Mouse (Mus musculus) CH12.LX (cell line): Measurements from ENCODE around the gene Sik3.

Experiments
- BHLHE40 ChIP-seq: IDR thresholded peaks from 2 replicates; pipeline ENCODE4 v1.6.1; 2011; ENCODE audit warnings: mild to moderate bottlenecking, low read depth, low read length, improper control_type of control experiment
- POLR2A ChIP-seq: IDR thresholded peaks from 2 replicates; pipeline ENCODE4 v1.6.1; 2011; ENCODE audit warnings: low read depth, mild to moderate bottlenecking, improper control_type of control experiment, low read length

GRCm38 (mm10) chr9:46069013-46069412 is 56.4 kb downstream of the Sik3 start:
- TF ChIP-seq POLR2A: no peak
- TF ChIP-seq BHLHE40: peak; percentile 45
